Mouse (Mus musculus): ENCODE data around the gene Rasgef1b. TPM values are rescaled to one million over a fixed set of nuclear protein-coding genes. Genes with fewer than 3 reads are reported as not detected.

Gene Rasgef1b
- total and polyA plus RNA-seq, 3 experiments, result 0.17 to 0.26 (median 0.21) TPM

DNA sequence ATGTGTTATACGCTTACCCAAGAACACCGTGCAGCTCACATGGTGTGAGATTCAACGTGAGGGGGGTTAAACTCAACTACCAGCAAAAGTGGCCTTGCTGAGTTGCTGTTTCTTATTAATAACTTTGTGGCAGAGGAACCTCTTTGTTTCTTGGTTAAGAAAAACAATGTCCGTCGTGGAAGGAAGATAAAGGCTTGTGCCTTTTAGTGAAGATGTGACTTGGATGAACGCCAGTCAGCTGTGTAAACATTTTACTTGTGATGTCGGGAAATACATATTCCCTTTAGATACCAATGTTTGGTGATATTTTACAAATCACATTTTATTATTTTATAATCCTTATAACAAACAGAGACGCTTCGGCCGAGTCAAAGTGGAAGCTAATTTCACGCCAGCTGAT lies 231.0 kb downstream of the Rasgef1b start:
- dilution Hi-C loops (cut with MboI; ENCODE audit: extremely low pct_ligation_motif_present, extremely low pct_unique_long_range_greater_than_20kb, low sequenced_read_pairs), result no loop called here

DNA sequence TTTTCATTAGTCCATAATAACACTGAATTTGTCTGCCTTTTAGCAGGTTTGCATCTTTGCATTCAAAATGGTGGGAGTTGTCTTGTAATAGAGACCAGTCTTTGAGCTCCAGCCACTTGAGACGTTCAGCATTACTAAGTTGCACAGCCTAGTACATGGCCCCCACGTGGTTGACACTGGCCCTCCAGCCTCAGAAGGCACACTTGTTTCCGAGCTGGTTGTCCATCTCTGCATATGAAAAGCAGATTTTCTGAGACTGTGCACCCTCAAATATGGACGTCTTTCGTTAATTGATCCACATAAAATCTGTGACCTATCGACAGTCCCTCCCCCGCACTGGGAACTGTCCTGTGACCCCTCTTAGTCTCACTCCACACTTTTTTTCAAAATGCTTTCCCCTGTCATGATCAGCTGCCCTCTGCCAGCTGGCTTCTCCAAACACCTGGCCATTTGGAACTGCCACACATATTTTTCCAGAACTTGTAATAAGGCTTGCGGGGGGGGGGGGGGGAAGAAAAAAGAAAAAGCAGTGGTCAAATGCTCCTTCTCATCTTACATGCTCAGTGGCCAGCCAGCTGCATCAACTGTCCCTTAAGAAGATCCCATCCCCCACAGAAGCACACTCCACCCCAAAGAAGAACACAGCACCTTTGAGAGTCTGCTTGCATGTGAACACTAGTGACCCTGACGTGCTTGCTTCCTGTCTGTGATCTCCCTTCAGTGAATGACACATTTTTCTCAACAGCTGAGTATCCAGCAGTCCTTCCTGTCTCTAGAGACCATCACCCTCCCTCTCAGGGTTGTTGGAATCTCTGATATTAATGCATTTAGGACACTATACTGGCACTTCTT lies 231.7 kb downstream of the Rasgef1b start:
- dilution Hi-C loops (cut with MboI; ENCODE audit: extremely low pct_ligation_motif_present, extremely low pct_unique_long_range_greater_than_20kb, low sequenced_read_pairs) (no loop called here), in situ Hi-C loops (cut with MboI; ENCODE audit: low pct_ligation_motif_present, low pct_unique_long_range_greater_than_20kb, low sequenced_read_pairs) (no loop called here)
- no peak for DNase-seq (ENCODE audit: extremely low read depth)
- Histone ChIP-seq H3K9me3 (replicated peaks; ENCODE audit: low read length) (no peaks in the 10 kb centered on the region), H3K79me2 (replicated peaks; ENCODE audit: control insufficient read depth, extremely low read depth, insufficient read depth, poor library complexity, severe bottlenecking) (no peaks in the 10 kb centered on the region), H3K27me3 (replicated peaks) (no peaks in the 10 kb centered on the region), H3K27ac (ENCODE audit: insufficient read depth, low read depth) (no peak overlapping the region), H3K4me2 (ENCODE audit: insufficient read depth, low read depth, poor library complexity, severe bottlenecking) (no peak overlapping the region), H3K9ac (ENCODE audit: insufficient read depth, low read depth) (no peak overlapping the region), H3K4me3 (replicated peaks in 1 of 3; ENCODE audit: low read depth in 2 of 3, low read length in 2 of 3, poor library complexity in 1 of 3) (no peak overlapping the region), H3K4me1 (ENCODE audit: control insufficient read depth in 1 of 2, insufficient read depth in 2 of 2) (peaks cover 0 to 8% of the 10 kb centered on the region in 2 experiments; a peak in 1 of 4 replicates), H3K36me3 (replicated peaks in 1 of 2; ENCODE audit: control insufficient read depth in 1 of 2, insufficient read depth in 1 of 2, low read length in 1 of 2) (no peaks in the 10 kb centered on the region)
- TF ChIP-seq USF2 (conservative IDR thresholded peaks at IDR 0.05; ENCODE audit: low read depth, low read length) (no peak), NELFE (IDR thresholded peaks at IDR 0.05; ENCODE audit: low read depth, low read length) (no peak), RCOR1 (conservative IDR thresholded peaks at IDR 0.05; ENCODE audit: low read depth, low read length) (no peak), TBP (conservative IDR thresholded peaks at IDR 0.05; ENCODE audit: low read depth, low read length) (no peak), IRF4 (IDR thresholded peaks at IDR 0.05; ENCODE audit: low read depth, low read length) (no peak), JUND (conservative IDR thresholded peaks at IDR 0.05; ENCODE audit: low read depth, low read length) (no peak), KAT2A (IDR thresholded peaks at IDR 0.05; ENCODE audit: insufficient replicate concordance, low read length) (no peak), CTCF (conservative IDR thresholded peaks at IDR 0.05 in 1 of 2, IDR thresholded peaks at IDR 0.05 in 1 of 2; ENCODE audit: low read depth in 2 of 2, low read length in 2 of 2) (no peak), TCF12 (IDR thresholded peaks at IDR 0.05; ENCODE audit: low read depth, low read length) (no peak), NRF1 (IDR thresholded peaks at IDR 0.05; ENCODE audit: low read depth, low read length) (no peak), ZNF384 (IDR thresholded peaks at IDR 0.05; ENCODE audit: low read depth, low read length) (no peak), ELF1 (IDR thresholded peaks at IDR 0.05; ENCODE audit: low read depth, low read length) (no peak), GABPA (IDR thresholded peaks at IDR 0.05; ENCODE audit: insufficient replicate concordance, low read depth, low read length) (no peak), MEF2A (IDR thresholded peaks at IDR 0.05; ENCODE audit: borderline replicate concordance, low read depth, low read length) (no peak), HCFC1 (IDR thresholded peaks at IDR 0.05; ENCODE audit: low read depth, low read length) (no peak), PAX5 (IDR thresholded peaks at IDR 0.05; ENCODE audit: low read length) (no peak), MXI1 (IDR thresholded peaks at IDR 0.05; ENCODE audit: low read depth, low read length) (no peak), ETS1 (conservative IDR thresholded peaks at IDR 0.05; ENCODE audit: low read depth, low read length) (no peak), UBTF (IDR thresholded peaks at IDR 0.05; ENCODE audit: low read depth, low read length) (no peak), EP300 (IDR thresholded peaks at IDR 0.05; ENCODE audit: low read length) (no peak)

More for the DNA sequence above, 231.0 kb downstream of the Rasgef1b start:
- Histone ChIP-seq H3K27ac (ENCODE audit: insufficient read depth, low read depth) (no peak overlapping the region), H3K36me3 (replicated peaks in 1 of 2; ENCODE audit: control insufficient read depth in 1 of 2, insufficient read depth in 1 of 2, low read length in 1 of 2) (no peaks in the 10 kb centered on the region), H3K9ac (ENCODE audit: insufficient read depth, low read depth) (no peak overlapping the region), H3K9me3 (replicated peaks; ENCODE audit: low read length) (no peaks in the 10 kb centered on the region), H3K4me2 (ENCODE audit: insufficient read depth, low read depth, poor library complexity, severe bottlenecking) (no peak overlapping the region), H3K4me1 (ENCODE audit: control insufficient read depth in 1 of 2, insufficient read depth in 2 of 2) (peaks cover 0 to 8% of the 10 kb centered on the region in 2 experiments; a peak in 1 of 4 replicates), H3K79me2 (replicated peaks; ENCODE audit: control insufficient read depth, extremely low read depth, insufficient read depth, poor library complexity, severe bottlenecking) (no peaks in the 10 kb centered on the region), H3K27me3 (replicated peaks) (no peaks in the 10 kb centered on the region), H3K4me3 (replicated peaks in 1 of 3; ENCODE audit: low read depth in 2 of 3, low read length in 2 of 3, poor library complexity in 1 of 3) (no peak overlapping the region)
- TF ChIP-seq MAZ (IDR thresholded peaks at IDR 0.05; ENCODE audit: low read depth, low read length) (no peak), CTCF (conservative IDR thresholded peaks at IDR 0.05 in 1 of 2, IDR thresholded peaks at IDR 0.05 in 1 of 2; ENCODE audit: low read depth in 2 of 2, low read length in 2 of 2) (no peak), RCOR1 (conservative IDR thresholded peaks at IDR 0.05; ENCODE audit: low read depth, low read length) (no peak), MAFK (IDR thresholded peaks at IDR 0.05; ENCODE audit: insufficient replicate concordance, low read length) (no peak)
- in situ Hi-C loops (cut with MboI; ENCODE audit: low pct_ligation_motif_present, low pct_unique_long_range_greater_than_20kb, low sequenced_read_pairs), result no loop called here
- no peak for DNase-seq (ENCODE audit: extremely low read depth)
